Mouse (Mus musculus): ENCODE measurements around the gene Ndrg3. TPM values are rescaled to one million over a fixed set of nuclear protein-coding genes. Genes with fewer than 3 reads are reported as not detected.
"Not testable (repeated sequence)": the region's sequence is repeated elsewhere in the genome, so short reads cannot be mapped to it uniquely, and the experiment has no call there.

Ndrg3 gene
- polyA plus RNA-seq, 1 experiment from 2014 or later = 50.5 TPM

GRCm38 (mm10) chr2:156957035-156957434 is 34.8 kb downstream of the Ndrg3 start:
- no peak overlapping the region for H3K27ac ChIP-seq
- 0 out of 2 replicates have a peak, but pooled peaks cover 4% of the 10 kb centered on the region for H3K36me3 ChIP-seq (replicated peaks)
- H3K9ac ChIP-seq = no peak overlapping the region
- H3K4me1 ChIP-seq = no peaks in the 10 kb centered on the region
- no peak overlapping the region for H3K4me2 ChIP-seq
- no peaks in the 10 kb centered on the region for H3K27me3 ChIP-seq
- 91% methylated on average over 2 of the region's 2 CpGs for WGBS
- ATAC-seq (ENCODE audit: low FRiP score) = no peak
- no peak overlapping the region for H3K4me3 ChIP-seq (replicated peaks)
- H3K9me3 ChIP-seq = no peaks in the 10 kb centered on the region

- WGBS = 75% methylated on average over 7 of the region's 7 CpGs
- Histone ChIP-seq H3K4me1 (no peaks in the 10 kb centered on the region), H3K27me3 (no peaks in the 10 kb centered on the region), H3K27ac (no peak overlapping the region), H3K9me3 (no peaks in the 10 kb centered on the region), H3K4me2 (no peak overlapping the region), H3K36me3 (replicated peaks) (0 out of 2 replicates have a peak, but pooled peaks cover 4% of the 10 kb centered on the region), H3K4me3 (replicated peaks) (no peak overlapping the region), H3K9ac (no peak overlapping the region)
- ATAC-seq (ENCODE audit: low FRiP score) = no peak
Observed at GRCm38 (mm10) chr2:156956306-156956705, 35.5 kb downstream of the Ndrg3 start.

- Histone ChIP-seq H3K9me3 (no peaks in the 10 kb centered on the region), H3K9ac (no peak overlapping the region), H3K27ac (no peak overlapping the region), H3K27me3 (no peaks in the 10 kb centered on the region), H3K36me3 (replicated peaks) (0 out of 2 replicates have a peak, but pooled peaks cover 4% of the 10 kb centered on the region), H3K4me3 (replicated peaks) (no peak overlapping the region), H3K4me1 (no peaks in the 10 kb centered on the region), H3K4me2 (no peak overlapping the region)
- WGBS = 87% methylated on average over 5 of the region's 5 CpGs
- ATAC-seq (ENCODE audit: low FRiP score) = no peak
Observed at GRCm38 (mm10) chr2:156954463-156954862, 37.4 kb downstream of the Ndrg3 start.

- Histone ChIP-seq H3K36me3 (replicated peaks) (peaks cover 12% of the 10 kb centered on the region), H3K27ac (no peak overlapping the region), H3K9me3 (no peaks in the 10 kb centered on the region), H3K9ac (no peak overlapping the region), H3K4me3 (replicated peaks) (no peak overlapping the region), H3K4me2 (no peak overlapping the region), H3K4me1 (no peaks in the 10 kb centered on the region), H3K27me3 (no peaks in the 10 kb centered on the region)
- ATAC-seq (ENCODE audit: low FRiP score) = no peak
- WGBS = 92% methylated on average over 10 of the region's 10 CpGs
Observed at GRCm38 (mm10) chr2:156951301-156952094, 40.4 kb downstream of the Ndrg3 start.

- Histone ChIP-seq H3K27ac (no peak overlapping the region), H3K36me3 (replicated peaks) (peaks cover 16% of the 10 kb centered on the region), H3K27me3 (no peaks in the 10 kb centered on the region), H3K4me2 (no peak overlapping the region), H3K9me3 (no peaks in the 10 kb centered on the region), H3K4me1 (no peaks in the 10 kb centered on the region), H3K4me3 (replicated peaks) (no peak overlapping the region), H3K9ac (no peak overlapping the region)
- WGBS = 95% methylated on average over 3 of the region's 3 CpGs
- no peak for ATAC-seq (ENCODE audit: low FRiP score)
Observed at GRCm38 (mm10) chr2:156950816-156951215, 41.0 kb downstream of the Ndrg3 start.

GRCm38 (mm10) chr2:156941523-156941922 is 50.3 kb downstream of the Ndrg3 start:
- not testable (repeated sequence) for H3K4me2 ChIP-seq; H3K4me3 ChIP-seq (replicated peaks); H3K27me3 ChIP-seq; H3K27ac ChIP-seq; H3K4me1 ChIP-seq; H3K9ac ChIP-seq; H3K9me3 ChIP-seq; ATAC-seq (ENCODE audit: low FRiP score)
- 89% methylated on average over 9 of the region's 9 CpGs for WGBS
- H3K36me3 ChIP-seq (replicated peaks) = peaks cover 20% of the 10 kb centered on the region

GRCm38 (mm10) chr2:156939926-156940325 is 51.9 kb downstream of the Ndrg3 start:
- 74% methylated on average over 6 of the region's 6 CpGs for WGBS
- peaks cover 15% of the 10 kb centered on the region for H3K36me3 ChIP-seq (replicated peaks)

GRCm38 (mm10) chr2:156937795-156938194 is 54.1 kb downstream of the Ndrg3 start:
- 97% methylated on average over 2 of the region's 2 CpGs for WGBS
- no peak for ATAC-seq (ENCODE audit: low FRiP score)
- no peak overlapping the region for H3K27ac ChIP-seq

More at GRCm38 (mm10) chr2:156939926-156940325, 51.9 kb downstream of the Ndrg3 start:
- not testable (repeated sequence) for H3K9me3 ChIP-seq; H3K4me2 ChIP-seq; H3K4me1 ChIP-seq; H3K4me3 ChIP-seq (replicated peaks); H3K9ac ChIP-seq; H3K27ac ChIP-seq; ATAC-seq (ENCODE audit: low FRiP score); H3K27me3 ChIP-seq

GRCm38 (mm10) chr2:156935005-156935404 is 56.9 kb downstream of the Ndrg3 start:
- ATAC-seq (ENCODE audit: low FRiP score) = no peak
- Histone ChIP-seq H3K9me3 (no peaks in the 10 kb centered on the region), H3K4me1 (no peaks in the 10 kb centered on the region), H3K4me2 (no peak overlapping the region), H3K4me3 (replicated peaks) (no peak overlapping the region), H3K27ac (no peak overlapping the region), H3K27me3 (no peaks in the 10 kb centered on the region), H3K9ac (no peak overlapping the region), H3K36me3 (replicated peaks) (peaks cover 11% of the 10 kb centered on the region; the same call in 1 of the 2 replicates)
- 87% methylated on average over 6 of the region's 6 CpGs for WGBS

More at GRCm38 (mm10) chr2:156937795-156938194, 54.1 kb downstream of the Ndrg3 start:
- H3K4me1 ChIP-seq = no peaks in the 10 kb centered on the region
- H3K4me3 ChIP-seq (replicated peaks) = no peak overlapping the region
- H3K27me3 ChIP-seq = no peaks in the 10 kb centered on the region
- H3K4me2 ChIP-seq = no peak overlapping the region
- no peak overlapping the region for H3K9ac ChIP-seq
- peaks cover 6% of the 10 kb centered on the region; the same call in 1 of the 2 replicates for H3K36me3 ChIP-seq (replicated peaks)
- H3K9me3 ChIP-seq = no peaks in the 10 kb centered on the region

- WGBS = 97% methylated on average over 1 of the region's 1 CpGs
- Histone ChIP-seq H3K27ac (no peak overlapping the region), H3K9ac (no peak overlapping the region), H3K9me3 (no peaks in the 10 kb centered on the region), H3K27me3 (no peaks in the 10 kb centered on the region), H3K36me3 (replicated peaks) (peaks cover 12% of the 10 kb centered on the region), H3K4me1 (no peaks in the 10 kb centered on the region), H3K4me3 (replicated peaks) (no peak overlapping the region), H3K4me2 (no peak overlapping the region)
- ATAC-seq (ENCODE audit: low FRiP score) = no peak
Observed at GRCm38 (mm10) chr2:156933426-156933825, 58.4 kb downstream of the Ndrg3 start.

GRCm38 (mm10) chr2:156931421-156931820 is 60.4 kb downstream of the Ndrg3 start:
- H3K4me1 ChIP-seq = peaks cover 3% of the 10 kb centered on the region; the same call in 1 of the 2 replicates
- no peak overlapping the region for H3K4me2 ChIP-seq
- 93% methylated on average over 2 of the region's 2 CpGs for WGBS
- no peaks in the 10 kb centered on the region for H3K27me3 ChIP-seq
- H3K27ac ChIP-seq = no peak overlapping the region
- H3K9me3 ChIP-seq = no peaks in the 10 kb centered on the region
- peaks cover 11% of the 10 kb centered on the region for H3K36me3 ChIP-seq (replicated peaks)
- no peak for ATAC-seq (ENCODE audit: low FRiP score)
- no peak overlapping the region for H3K4me3 ChIP-seq (replicated peaks)
- H3K9ac ChIP-seq = no peak overlapping the region

- no peak overlapping the region for H3K4me2 ChIP-seq
- H3K9me3 ChIP-seq = no peaks in the 10 kb centered on the region
- H3K9ac ChIP-seq = no peak overlapping the region
- peaks cover 11% of the 10 kb centered on the region for H3K36me3 ChIP-seq (replicated peaks)
- H3K4me1 ChIP-seq = peaks cover 6% of the 10 kb centered on the region; the same call in 1 of the 2 replicates
- ATAC-seq (ENCODE audit: low FRiP score) = no peak
- H3K4me3 ChIP-seq (replicated peaks) = no peak overlapping the region
- no peak overlapping the region for H3K27ac ChIP-seq
- 89% methylated on average over 6 of the region's 6 CpGs for WGBS
- H3K27me3 ChIP-seq = no peaks in the 10 kb centered on the region
Observed at GRCm38 (mm10) chr2:156930549-156930948, 61.3 kb downstream of the Ndrg3 start.
